Mouse (Mus musculus) v-Abl transformed pro-B cells (cell line): ENCODE measurements around the gene Kirrel3.

Source experiments
- in situ Hi-C, 2 experiments: fragments of 400-800 bp; cut with MboI; formaldehyde crosslinking; loops; one replicate each; pipeline ENCODE4 v1.15.1; 2025; ENCODE audit not compliant: unreplicated experiment in 2 of 2

Gene Kirrel3

GRCm38 (mm10) chr9:35039846-35040245 is 554.2 kb downstream of the Kirrel3 start:
- in situ Hi-C loops: loop anchor here in 1 of 2 experiments (5.0 kb wide), 1 partner anchor 77 kb away; the partner anchor contains the start of gene St3gal4

- in situ Hi-C loops: no loop called here
Measured at GRCm38 (mm10) chr9:35041493-35041892, 555.8 kb downstream of the Kirrel3 start.

- in situ Hi-C loops: no loop called here
Measured at GRCm38 (mm10) chr9:35043619-35044018, 557.9 kb downstream of the Kirrel3 start.

- in situ Hi-C loops: no loop called here
Measured at GRCm38 (mm10) chr9:35044458-35044857, 558.8 kb downstream of the Kirrel3 start.

- in situ Hi-C loops: no loop called here
Measured at GRCm38 (mm10) chr9:35045031-35045531, 559.4 kb downstream of the Kirrel3 start.

- in situ Hi-C loops: no loop called here
Measured at GRCm38 (mm10) chr9:35045756-35046155, 560.1 kb downstream of the Kirrel3 start.

- in situ Hi-C loops: no loop called here
Measured at GRCm38 (mm10) chr9:35048449-35048848, 562.8 kb downstream of the Kirrel3 start.

GRCm38 (mm10) chr9:35049891-35050527 is 564.3 kb downstream of the Kirrel3 start:
- in situ Hi-C loops: loop anchor here in 1 of 2 experiments (10.0 kb wide), 1 partner anchor 55 kb away; no protein-coding TSS in a partner anchor

GRCm38 (mm10) chr9:35050701-35051454 is 565.2 kb downstream of the Kirrel3 start:
- in situ Hi-C loops: loop anchor here in 1 of 2 experiments (10.0 kb wide), 1 partner anchor 54 kb away; no protein-coding TSS in a partner anchor

GRCm38 (mm10) chr9:35051666-35052065 is 566.0 kb downstream of the Kirrel3 start:
- in situ Hi-C loops: loop anchor here in 1 of 2 experiments (10.0 kb wide), 1 partner anchor 53 kb away; no protein-coding TSS in a partner anchor

- in situ Hi-C loops: loop anchor here in 1 of 2 experiments (10.0 kb wide), 1 partner anchor 52 kb away; no protein-coding TSS in a partner anchor
Measured at GRCm38 (mm10) chr9:35052671-35053070, 567.0 kb downstream of the Kirrel3 start.

GRCm38 (mm10) chr9:35053081-35053480 is 567.4 kb downstream of the Kirrel3 start:
- in situ Hi-C loops: loop anchor here in 1 of 2 experiments (10.0 kb wide), 1 partner anchor 52 kb away; no protein-coding TSS in a partner anchor

GRCm38 (mm10) chr9:35053669-35054068 is 568.0 kb downstream of the Kirrel3 start:
- in situ Hi-C loops: loop anchor here in 1 of 2 experiments (10.0 kb wide), 1 partner anchor 51 kb away; no protein-coding TSS in a partner anchor

GRCm38 (mm10) chr9:35055528-35056330 is 570.0 kb downstream of the Kirrel3 start:
- in situ Hi-C loops: loop anchor here in 1 of 2 experiments (10.0 kb wide), 1 partner anchor 49 kb away; no protein-coding TSS in a partner anchor

- in situ Hi-C loops: loop anchor here in 1 of 2 experiments (10.0 kb wide), 1 partner anchor 48 kb away; no protein-coding TSS in a partner anchor
Measured at GRCm38 (mm10) chr9:35056611-35057010, 570.9 kb downstream of the Kirrel3 start.

GRCm38 (mm10) chr9:35057631-35058030 is 571.9 kb downstream of the Kirrel3 start:
- in situ Hi-C loops: loop anchor here in 1 of 2 experiments (10.0 kb wide), 1 partner anchor 47 kb away; no protein-coding TSS in a partner anchor

- in situ Hi-C loops: loop anchor here in 1 of 2 experiments (10.0 kb wide), 1 partner anchor 47 kb away; no protein-coding TSS in a partner anchor
Measured at GRCm38 (mm10) chr9:35058186-35058585, 572.5 kb downstream of the Kirrel3 start.

GRCm38 (mm10) chr9:35058596-35059354 is 573.1 kb downstream of the Kirrel3 start:
- in situ Hi-C loops: loop anchor here in 1 of 2 experiments (10.0 kb wide), 1 partner anchor 46 kb away; no protein-coding TSS in a partner anchor

- in situ Hi-C loops: loop anchor here in 1 of 2 experiments (10.0 kb wide), 1 partner anchor 45 kb away; no protein-coding TSS in a partner anchor
Measured at GRCm38 (mm10) chr9:35059881-35060280, 574.2 kb downstream of the Kirrel3 start.
